Mouse (Mus musculus): ENCODE measurements around the gene Mettl27. TPM values are rescaled to one million over a fixed set of nuclear protein-coding genes. Genes with fewer than 3 reads are reported as not detected.

The Mettl27 gene
- polyA plus RNA-seq, 1 experiment from 2014 or later: 30.6 TPM

GRCm38 (mm10) chr5:134944179-134944578 lies 12.0 kb downstream of the Mettl27 start:
- Histone ChIP-seq H3K9me3 (ENCODE audit: control insufficient read depth, low read length) (no peaks in the 10 kb centered on the region), H3K4me2 (ENCODE audit: low read depth, low read length) (peak overlapping the region; percentile 49), H3K27ac (ENCODE audit: low read length) (peak overlapping the region; percentile 44; the same call in 1 of the 2 replicates), H3K4me1 (replicated peaks; ENCODE audit: control insufficient read depth, insufficient read depth, low read length) (peaks cover 17% of the 10 kb centered on the region), H3K36me3 (ENCODE audit: control insufficient read depth, insufficient read depth, low read length) (peaks cover 4% of the 10 kb centered on the region; the same call in 1 of the 2 replicates), H3K4me3 (ENCODE audit: low read length) (peak overlapping the region; percentile 54), H3K9ac (ENCODE audit: low read length) (no peak overlapping the region), H3K27me3 (ENCODE audit: control insufficient read depth, insufficient read depth, low read depth, low read length) (no peaks in the 10 kb centered on the region)
- WGBS: 47% methylated on average over 5 of the region's 5 CpGs
- ATAC-seq (ENCODE audit: low read depth): peak; percentile 47

- peak; percentile 15; the same call in 1 of the 2 replicates for ATAC-seq (ENCODE audit: low read depth)
- H3K9ac ChIP-seq (ENCODE audit: low read length): peak overlapping the region; percentile 67
- 39% methylated on average over 19 of the region's 19 CpGs for WGBS
Observed at GRCm38 (mm10) chr5:134945266-134945959, 13.2 kb downstream of the Mettl27 start.

GRCm38 (mm10) chr5:134946063-134946856 lies 14.1 kb downstream of the Mettl27 start:
- WGBS: 18% methylated on average over 43 of the region's 43 CpGs
- no peaks in the 10 kb centered on the region for H3K36me3 ChIP-seq (ENCODE audit: control insufficient read depth, insufficient read depth, low read length)
- peaks cover 23% of the 10 kb centered on the region for H3K4me1 ChIP-seq (replicated peaks; ENCODE audit: control insufficient read depth, insufficient read depth, low read length)
- peak overlapping the region; percentile 92 for H3K27ac ChIP-seq (ENCODE audit: low read length)
- peak overlapping the region; percentile 54 for H3K4me3 ChIP-seq (ENCODE audit: low read length)
- H3K9ac ChIP-seq (ENCODE audit: low read length): peak overlapping the region; percentile 67
- peak; percentile 24 for ATAC-seq (ENCODE audit: low read depth)
- H3K4me2 ChIP-seq (ENCODE audit: low read depth, low read length): peak overlapping the region; percentile 49
- no peaks in the 10 kb centered on the region for H3K27me3 ChIP-seq (ENCODE audit: control insufficient read depth, insufficient read depth, low read depth, low read length)
- no peaks in the 10 kb centered on the region for H3K9me3 ChIP-seq (ENCODE audit: control insufficient read depth, low read length)

More at GRCm38 (mm10) chr5:134945266-134945959, 13.2 kb downstream of the Mettl27 start:
- Histone ChIP-seq H3K36me3 (ENCODE audit: control insufficient read depth, insufficient read depth, low read length) (peaks cover 1% of the 10 kb centered on the region; the same call in 1 of the 2 replicates), H3K4me2 (ENCODE audit: low read depth, low read length) (peak overlapping the region; percentile 49), H3K27me3 (ENCODE audit: control insufficient read depth, insufficient read depth, low read depth, low read length) (no peaks in the 10 kb centered on the region), H3K9me3 (ENCODE audit: control insufficient read depth, low read length) (no peaks in the 10 kb centered on the region), H3K27ac (ENCODE audit: low read length) (peak overlapping the region; percentile 92), H3K4me3 (ENCODE audit: low read length) (peak overlapping the region; percentile 54), H3K4me1 (replicated peaks; ENCODE audit: control insufficient read depth, insufficient read depth, low read length) (peaks cover 17% of the 10 kb centered on the region)

GRCm38 (mm10) chr5:134946857-134947255 lies 14.7 kb downstream of the Mettl27 start, which contains the start of gene Cldn4:
Cldn4 (minus strand) TSS chr5:134946934.
- H3K4me2 ChIP-seq (ENCODE audit: low read depth, low read length): peak within 1 kb of the TSS; percentile 49
- no peaks in the 10 kb centered on the region for H3K36me3 ChIP-seq (ENCODE audit: control insufficient read depth, insufficient read depth, low read length)
- no peaks in the 10 kb centered on the region for H3K27me3 ChIP-seq (ENCODE audit: control insufficient read depth, insufficient read depth, low read depth, low read length)
- H3K4me1 ChIP-seq (replicated peaks; ENCODE audit: control insufficient read depth, insufficient read depth, low read length): peaks cover 29% of the 10 kb centered on the region
- 20% methylated on average over 11 of the region's 11 CpGs for WGBS
- peak; percentile 74 for ATAC-seq (ENCODE audit: low read depth)
- H3K27ac ChIP-seq (ENCODE audit: low read length): peak within 1 kb of the TSS; percentile 92
- H3K9me3 ChIP-seq (ENCODE audit: control insufficient read depth, low read length): no peaks in the 10 kb centered on the region
- peak within 1 kb of the TSS; percentile 67 for H3K9ac ChIP-seq (ENCODE audit: low read length)
- peak within 1 kb of the TSS; percentile 54 for H3K4me3 ChIP-seq (ENCODE audit: low read length)

GRCm38 (mm10) chr5:134947420-134948084 lies 15.4 kb downstream of the Mettl27 start:
- no peaks in the 10 kb centered on the region for H3K27me3 ChIP-seq (ENCODE audit: control insufficient read depth, insufficient read depth, low read depth, low read length)
- no peaks in the 10 kb centered on the region for H3K9me3 ChIP-seq (ENCODE audit: control insufficient read depth, low read length)
- peaks cover 32% of the 10 kb centered on the region for H3K4me1 ChIP-seq (replicated peaks; ENCODE audit: control insufficient read depth, insufficient read depth, low read length)
- 0 out of 2 replicates have a peak overlapping the region, but pooled peaks have one; percentile 9 for H3K9ac ChIP-seq (ENCODE audit: low read length)
- peak overlapping the region; percentile 92 for H3K27ac ChIP-seq (ENCODE audit: low read length)
- no peak overlapping the region for H3K4me3 ChIP-seq (ENCODE audit: low read length)
- WGBS: 37% methylated on average over 5 of the region's 5 CpGs
- ATAC-seq (ENCODE audit: low read depth): no peak
- H3K4me2 ChIP-seq (ENCODE audit: low read depth, low read length): peak overlapping the region; percentile 45
- no peaks in the 10 kb centered on the region for H3K36me3 ChIP-seq (ENCODE audit: control insufficient read depth, insufficient read depth, low read length)

- Histone ChIP-seq H3K4me3 (ENCODE audit: low read length) (no peak overlapping the region), H3K4me1 (replicated peaks; ENCODE audit: control insufficient read depth, insufficient read depth, low read length) (peaks cover 32% of the 10 kb centered on the region), H3K36me3 (ENCODE audit: control insufficient read depth, insufficient read depth, low read length) (no peaks in the 10 kb centered on the region), H3K4me2 (ENCODE audit: low read depth, low read length) (no peak overlapping the region), H3K9me3 (ENCODE audit: control insufficient read depth, low read length) (no peaks in the 10 kb centered on the region), H3K9ac (ENCODE audit: low read length) (0 out of 2 replicates have a peak overlapping the region, but pooled peaks have one; percentile 9), H3K27ac (ENCODE audit: low read length) (peak overlapping the region; percentile 92), H3K27me3 (ENCODE audit: control insufficient read depth, insufficient read depth, low read depth, low read length) (no peaks in the 10 kb centered on the region)
- WGBS: 37% methylated on average over 4 of the region's 4 CpGs
- no peak for ATAC-seq (ENCODE audit: low read depth)
Observed at GRCm38 (mm10) chr5:134948085-134948439, 15.9 kb downstream of the Mettl27 start.

- Histone ChIP-seq H3K27me3 (ENCODE audit: control insufficient read depth, insufficient read depth, low read depth, low read length) (no peaks in the 10 kb centered on the region), H3K4me2 (ENCODE audit: low read depth, low read length) (peak overlapping the region; percentile 48), H3K9me3 (ENCODE audit: control insufficient read depth, low read length) (no peaks in the 10 kb centered on the region), H3K27ac (ENCODE audit: low read length) (peak overlapping the region; percentile 87), H3K4me1 (replicated peaks; ENCODE audit: control insufficient read depth, insufficient read depth, low read length) (peaks cover 33% of the 10 kb centered on the region), H3K36me3 (ENCODE audit: control insufficient read depth, insufficient read depth, low read length) (no peaks in the 10 kb centered on the region), H3K9ac (ENCODE audit: low read length) (peak overlapping the region; percentile 47), H3K4me3 (ENCODE audit: low read length) (peak overlapping the region; percentile 19; the same call in 1 of the 2 replicates)
- WGBS: 5% methylated on average over 19 of the region's 19 CpGs
- ATAC-seq (ENCODE audit: low read depth): peak; percentile 62
Observed at GRCm38 (mm10) chr5:134951053-134951884, 19.1 kb downstream of the Mettl27 start.

- Histone ChIP-seq H3K4me1 (replicated peaks; ENCODE audit: control insufficient read depth, insufficient read depth, low read length) (peaks cover 19% of the 10 kb centered on the region), H3K27ac (ENCODE audit: low read length) (no peak overlapping the region), H3K4me2 (ENCODE audit: low read depth, low read length) (no peak overlapping the region), H3K4me3 (ENCODE audit: low read length) (no peak overlapping the region), H3K36me3 (ENCODE audit: control insufficient read depth, insufficient read depth, low read length) (no peaks in the 10 kb centered on the region), H3K9me3 (ENCODE audit: control insufficient read depth, low read length) (no peaks in the 10 kb centered on the region), H3K27me3 (ENCODE audit: control insufficient read depth, insufficient read depth, low read depth, low read length) (no peaks in the 10 kb centered on the region), H3K9ac (ENCODE audit: low read length) (no peak overlapping the region)
- WGBS: 44% methylated on average over 5 of the region's 5 CpGs
- no peak for ATAC-seq (ENCODE audit: low read depth)
Observed at GRCm38 (mm10) chr5:134955491-134955890, 23.3 kb downstream of the Mettl27 start.

Data from lung, embryonic 16.5 days (tissue).